ENCODE assay signal across 15 mouse cellular contexts in the genomic region with DNA sequence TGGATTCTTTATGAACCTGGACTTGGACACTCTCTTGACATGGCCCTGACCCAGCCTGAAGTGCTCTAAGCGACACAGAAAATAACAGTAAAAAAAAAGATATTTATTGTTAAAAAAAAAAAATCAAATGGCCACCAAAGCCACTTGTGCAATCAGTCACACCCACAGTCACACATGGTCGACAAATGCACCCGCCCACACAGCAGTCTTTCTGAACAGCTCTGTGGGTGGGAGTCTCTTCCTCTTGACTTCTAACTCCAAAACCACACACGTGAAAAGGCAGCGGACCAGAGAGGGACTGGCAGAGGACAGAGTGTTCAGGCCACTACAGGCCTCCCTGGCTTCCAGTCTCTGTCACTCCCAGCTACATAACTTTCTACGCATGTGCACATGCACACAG. TPM values are rescaled to one million over a fixed set of nuclear protein-coding genes. Genes with fewer than 3 reads are reported as not detected.
DNase-seq lines count a peak whose midpoint lies in the region; ATAC-seq and TF ChIP-seq lines count a peak whose summit lies in the region.
"Had no signal": no experiment of that assay in that cellular context is flagged by ENCODE, and none has a peak within 500 bp of the region (broad histone marks: within the 10 kb centered on the region; RNA-seq: fewer than 3 reads in every experiment).

No protein-coding gene starts in this region.

- ATAC-seq in kidney, postnatal 0 days (replicated peaks; ENCODE audit: low FRiP score, low read depth) = no peak
- ATAC-seq in midbrain, postnatal 0 days (ENCODE audit: low FRiP score) = no peak
- ATAC-seq: intestine, postnatal 0 days had no signal

- no peaks in the 10 kb centered on the region for H3K9me3 ChIP-seq in kidney, postnatal 0 days (replicated peaks; ENCODE audit: low read length)
- no peaks in the 10 kb centered on the region for H3K9me3 ChIP-seq in midbrain, postnatal 0 days (ENCODE audit: low read length)
- H3K9me3 ChIP-seq: limb, embryonic 15.5 days; lung, embryonic 15.5 days; neural tube, embryonic 13.5 days had no signal

- DNase-seq in kidney, postnatal 0 days (ENCODE audit: low spot score) = peak; percentile 16
- DNase-seq in kidney, postnatal 25 days = no peak
- DNase-seq in spleen, postnatal 36 days (ENCODE audit: low spot score in 2 of 2) = peak; percentile 6 to 9
- DNase-seq in spleen, postnatal 4 days (ENCODE audit: low spot score in 2 of 2) = no peak
- DNase-seq in layer of hippocampus, adult 9-11 months = peak; percentile 80
- no peak for DNase-seq in midbrain, postnatal 0 days (ENCODE audit: low spot score)
- no peak for DNase-seq in adrenal gland, postnatal 25 days
- DNase-seq: cerebellum, adult 8-10 months; heart, adult 11 months; midbrain, embryonic 14.5 days had no signal

- H3K36me3 ChIP-seq in kidney, postnatal 0 days (ENCODE audit: insufficient read depth, low read length) = no peaks in the 10 kb centered on the region
- no peaks in the 10 kb centered on the region for H3K36me3 ChIP-seq in midbrain, postnatal 0 days (ENCODE audit: insufficient read depth, low read length)
- H3K36me3 ChIP-seq: limb, embryonic 15.5 days; lung, embryonic 15.5 days; neural tube, embryonic 13.5 days had no signal

- no peaks in the 10 kb centered on the region for H3K27me3 ChIP-seq in kidney, postnatal 0 days (ENCODE audit: insufficient read depth, low read length)
- no peaks in the 10 kb centered on the region for H3K27me3 ChIP-seq in midbrain, postnatal 0 days (ENCODE audit: insufficient read depth, low read length)
- H3K27me3 ChIP-seq: limb, embryonic 15.5 days; lung, embryonic 15.5 days; neural tube, embryonic 13.5 days had no signal

- H3K27ac ChIP-seq in kidney, postnatal 0 days = no peak overlapping the region
- no peak overlapping the region for H3K27ac ChIP-seq in midbrain, postnatal 0 days (ENCODE audit: low read depth, low read length)
- H3K27ac ChIP-seq: hindbrain, embryonic 14.5 days; limb, embryonic 15.5 days; lung, embryonic 15.5 days; neural tube, embryonic 13.5 days had no signal

- H3K4me3 ChIP-seq in kidney, postnatal 0 days (replicated peaks; ENCODE audit: low read depth, low read length) = no peak overlapping the region
- no peak overlapping the region for H3K4me3 ChIP-seq in midbrain, postnatal 0 days (ENCODE audit: low read depth, low read length)
- H3K4me3 ChIP-seq: limb, embryonic 15.5 days; lung, embryonic 15.5 days; neural tube, embryonic 13.5 days had no signal

- H3K9ac ChIP-seq in kidney, postnatal 0 days (ENCODE audit: low read depth, low read length) = no peak overlapping the region
- H3K9ac ChIP-seq in midbrain, postnatal 0 days (replicated peaks; ENCODE audit: low read length, poor library complexity, severe bottlenecking) = no peak overlapping the region
- H3K9ac ChIP-seq: hindbrain, embryonic 14.5 days; limb, embryonic 15.5 days; lung, embryonic 15.5 days; neural tube, embryonic 13.5 days had no signal

- no peak for TF ChIP-seq CTCF in kidney, postnatal 0 days (IDR thresholded peaks at IDR 0.05; ENCODE audit: low read depth)
- no peak for TF ChIP-seq CTCF in midbrain, postnatal 0 days (IDR thresholded peaks at IDR 0.05)

- 34% methylated on average over 6 of the region's 6 CpGs for WGBS in kidney, postnatal 0 days
- WGBS in midbrain, postnatal 0 days = 81% methylated on average over 6 of the region's 6 CpGs

- H3K4me2 ChIP-seq in kidney, postnatal 0 days (ENCODE audit: low read length) = no peak overlapping the region
- no peak overlapping the region for H3K4me2 ChIP-seq in midbrain, postnatal 0 days (ENCODE audit: low read depth, low read length, poor library complexity, severe bottlenecking)
- H3K4me2 ChIP-seq: hindbrain, embryonic 14.5 days; limb, embryonic 15.5 days; lung, embryonic 15.5 days; neural tube, embryonic 13.5 days had no signal

- H3K4me1 ChIP-seq in kidney, postnatal 0 days (replicated peaks; ENCODE audit: insufficient read depth, low read length) = no peaks in the 10 kb centered on the region
- H3K4me1 ChIP-seq in midbrain, postnatal 0 days (ENCODE audit: insufficient read depth, low read length) = no peaks in the 10 kb centered on the region
- H3K4me1 ChIP-seq: limb, embryonic 15.5 days; lung, embryonic 15.5 days; neural tube, embryonic 13.5 days had no signal

RNA-seq across cellular contexts. Expression of a gene that starts 46.4 kb away (rescaled TPM):
- 1.9 and 2.1 TPM in 2 replicates for polyA plus RNA-seq in kidney, postnatal 0 days (2015; fragmentation: Nextera tagmentation; extraction: Ambion mirVana)
- 27.6 and 31.8 TPM in 2 replicates for total RNA-seq in midbrain, postnatal 0 days (2014; rRNA removed)
- 2.5 and 2.8 TPM in 2 replicates for polyA plus RNA-seq in midbrain, postnatal 0 days (2015; fragmentation: Nextera tagmentation; extraction: Ambion mirVana)
- total RNA-seq in adrenal gland, postnatal 25 days (2021) = 16.7 and 26.4 TPM in 2 replicates

Comparison
In these comparisons a context has a peak if more than half of its experiments do, and no peak if none do; other contexts are left out.
1. DNase-seq: peak in kidney, postnatal 0 days (single experiment), spleen, postnatal 36 days (2 of 2) and layer of hippocampus, adult 9-11 months (single experiment); none in kidney, postnatal 25 days (0 of 2), spleen, postnatal 4 days (0 of 2), midbrain, postnatal 0 days (single experiment) and adrenal gland, postnatal 25 days (single experiment).